9 mouse cellular contexts compared by ENCODE assay signal in the genomic region with DNA sequence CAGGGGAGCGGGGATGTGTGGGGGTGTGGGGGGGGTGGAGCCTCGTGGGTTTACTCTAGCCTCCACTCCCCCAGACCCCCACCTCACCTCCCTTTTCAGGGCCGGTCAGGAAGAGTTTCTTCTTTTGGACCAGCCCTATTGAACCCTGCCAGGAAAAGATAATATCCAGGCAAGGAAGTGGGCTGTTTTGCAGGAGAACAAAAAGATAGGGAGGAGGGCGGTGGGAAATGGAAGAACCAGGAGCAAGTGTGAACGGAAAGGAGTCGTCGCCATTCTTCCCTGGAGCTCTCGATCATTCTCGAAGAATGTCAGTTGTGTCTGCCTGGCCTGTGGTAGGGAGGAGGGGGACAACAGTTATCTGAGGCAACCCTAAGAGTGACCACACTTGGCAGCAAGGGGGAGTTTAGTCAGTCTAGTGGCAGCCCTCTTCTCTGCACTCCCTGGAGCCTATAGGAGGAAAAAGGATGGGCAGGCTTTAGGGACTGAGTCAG. TPM values are rescaled to one million over a fixed set of nuclear protein-coding genes. Genes with fewer than 3 reads are reported as not detected.
A peak's percentile ranks its signal among the peaks of the same experiment; 100 is the strongest.
DNase-seq lines count a peak whose midpoint lies in the region; ATAC-seq and TF ChIP-seq lines count a peak whose summit lies in the region.
"Had no signal": no experiment of that assay in that cellular context is flagged by ENCODE, and none has a peak within 500 bp of the region (broad histone marks: within the 10 kb centered on the region; RNA-seq: fewer than 3 reads in every experiment).

No protein-coding gene starts in this region.

- H3K27me3 ChIP-seq in forebrain, embryonic 11.5 days (ENCODE audit: control insufficient read depth, insufficient read depth, low read length), result no peaks in the 10 kb centered on the region
- no peaks in the 10 kb centered on the region for H3K27me3 ChIP-seq in hindbrain, postnatal 0 days (ENCODE audit: insufficient read depth, low read length)
- no peaks in the 10 kb centered on the region for H3K27me3 ChIP-seq in stomach, postnatal 0 days (ENCODE audit: control insufficient read depth, insufficient read depth, low read length)

- DNase-seq in NIH3T3 (ENCODE audit: low read depth) (peak; percentile 56), adipocyte (ENCODE audit: low spot score) (no peak)
- DNase-seq in forebrain, embryonic 11.5 days (ENCODE audit: low spot score), result no peak
- DNase-seq in hindbrain, postnatal 0 days (ENCODE audit: low spot score), result no peak
- no peak for DNase-seq in lung, adult 2 months
- no peak for DNase-seq in stomach, postnatal 0 days (ENCODE audit: low spot score)
- DNase-seq in cerebellum, adult 18-20 months, result no peak
- DNase-seq in right cerebral cortex, postnatal 25 days, result no peak

- H3K4me1 ChIP-seq in forebrain, embryonic 11.5 days (replicated peaks; ENCODE audit: control insufficient read depth, insufficient read depth, low read length), result peaks cover 67% of the 10 kb centered on the region
- H3K4me1 ChIP-seq in hindbrain, postnatal 0 days (ENCODE audit: insufficient read depth, low read length), result peaks cover 60% of the 10 kb centered on the region
- peaks cover 35% of the 10 kb centered on the region for H3K4me1 ChIP-seq in lung, adult 2 months (ENCODE audit: control insufficient read depth, insufficient read depth, low read length)
- H3K4me1 ChIP-seq in stomach, postnatal 0 days (replicated peaks; ENCODE audit: control insufficient read depth, insufficient read depth), result peaks cover 15% of the 10 kb centered on the region

- H3K9ac ChIP-seq in forebrain, embryonic 11.5 days (ENCODE audit: low read length), result peak overlapping the region; percentile 43
- H3K9ac ChIP-seq in hindbrain, postnatal 0 days (replicated peaks; ENCODE audit: low read length), result peak overlapping the region; percentile 38; the same call in 1 of the 2 replicates
- H3K9ac ChIP-seq in stomach, postnatal 0 days (ENCODE audit: low read length), result peak overlapping the region; percentile 23

- peaks cover 23% of the 10 kb centered on the region; the same call in 1 of the 2 replicates for H3K36me3 ChIP-seq in forebrain, embryonic 11.5 days (ENCODE audit: control insufficient read depth, insufficient read depth, low read length)
- peaks cover 30% of the 10 kb centered on the region for H3K36me3 ChIP-seq in hindbrain, postnatal 0 days (ENCODE audit: insufficient read depth, low read length)
- H3K36me3 ChIP-seq in stomach, postnatal 0 days (ENCODE audit: control insufficient read depth, insufficient read depth, low read length), result peaks cover 45% of the 10 kb centered on the region

- H3K4me3 ChIP-seq in forebrain, embryonic 11.5 days (ENCODE audit: low read depth, low read length), result peak overlapping the region; percentile 80
- H3K4me3 ChIP-seq in hindbrain, postnatal 0 days (ENCODE audit: low read length), result peak overlapping the region; percentile 89
- peak overlapping the region; percentile 11 for H3K4me3 ChIP-seq in lung, adult 2 months (replicated peaks; ENCODE audit: extremely low read depth, low read depth, low read length)
- peak overlapping the region; percentile 83; the same call in 1 of the 2 replicates for H3K4me3 ChIP-seq in stomach, postnatal 0 days (ENCODE audit: low read depth, low read length)

- TF ChIP-seq POLR2A in lung, adult 2 months (IDR thresholded peaks at IDR 0.05; ENCODE audit: borderline replicate concordance, extremely low read depth, low read depth, low read length), result no peak

- WGBS in forebrain, embryonic 11.5 days, result 45% methylated on average over 9 of the region's 9 CpGs
- 17% methylated on average over 9 of the region's 9 CpGs for WGBS in hindbrain, postnatal 0 days
- WGBS in lung, adult 2 months, result 21% methylated on average over 9 of the region's 9 CpGs
- 52% methylated on average over 9 of the region's 9 CpGs for WGBS in stomach, postnatal 0 days

- H3K27ac ChIP-seq in forebrain, embryonic 11.5 days (ENCODE audit: low read depth, low read length), result peak overlapping the region; percentile 41
- no peak overlapping the region for H3K27ac ChIP-seq in hindbrain, postnatal 0 days
- peak overlapping the region; percentile 45; the same call in 1 of the 2 replicates for H3K27ac ChIP-seq in stomach, postnatal 0 days (replicated peaks)
- H3K27ac ChIP-seq: macrophage had no signal

- no peak for ATAC-seq in forebrain, embryonic 11.5 days (replicated peaks; ENCODE audit: low FRiP score)
- ATAC-seq in hindbrain, postnatal 0 days, result no peak
- no peak for ATAC-seq in stomach, postnatal 0 days (ENCODE audit: low FRiP score, low TSS enrichment)

- peak; percentile 36 for TF ChIP-seq CTCF in hindbrain, postnatal 0 days (IDR thresholded peaks at IDR 0.05; ENCODE audit: low read depth)
- no peak for TF ChIP-seq CTCF in lung, adult 2 months (IDR thresholded peaks at IDR 0.05; ENCODE audit: insufficient read depth, low read length)
- TF ChIP-seq CTCF in stomach, postnatal 0 days (IDR thresholded peaks at IDR 0.05; ENCODE audit: low read depth), result peak; percentile 31; the same call in 1 of the 2 replicates

- H3K9me3 ChIP-seq in forebrain, embryonic 11.5 days (ENCODE audit: control insufficient read depth, low read length), result no peaks in the 10 kb centered on the region
- H3K9me3 ChIP-seq in hindbrain, postnatal 0 days (ENCODE audit: low read length), result no peaks in the 10 kb centered on the region
- no peaks in the 10 kb centered on the region for H3K9me3 ChIP-seq in stomach, postnatal 0 days (ENCODE audit: control insufficient read depth, low read length)

- TF ChIP-seq EP300 in stomach, postnatal 0 days (optimal IDR thresholded peaks at IDR 0.05), result no peak

- H3K4me2 ChIP-seq in forebrain, embryonic 11.5 days (ENCODE audit: low read depth, low read length, severe bottlenecking), result peak overlapping the region; percentile 89
- peak overlapping the region; percentile 93 for H3K4me2 ChIP-seq in hindbrain, postnatal 0 days (ENCODE audit: low read depth, low read length)
- H3K4me2 ChIP-seq in stomach, postnatal 0 days (replicated peaks; ENCODE audit: low read depth), result peak overlapping the region; percentile 87

RNA-seq across cellular contexts. Expression of gene Amotl2, which starts 5.6 kb away (rescaled TPM):
- polyA plus RNA-seq in forebrain, embryonic 11.5 days (2014; fragmentation: Nextera tagmentation; extraction: Ambion mirVana), result 72.4 and 73.4 TPM in 2 replicates
- 116 and 162 TPM in 2 replicates for total RNA-seq in hindbrain, postnatal 0 days (2014; rRNA removed)
- polyA plus RNA-seq in hindbrain, postnatal 0 days (2015; fragmentation: Nextera tagmentation; extraction: Ambion mirVana), result 27.3 and 31.0 TPM in 2 replicates
- polyA plus RNA-seq in lung, adult 2 months (2012; rRNA removed), result 82.6 and 101 TPM in 2 replicates
- polyA plus RNA-seq in stomach, postnatal 0 days (2015; fragmentation: Nextera tagmentation; extraction: Ambion mirVana), result 18.6 and 22.7 TPM in 2 replicates

Comparison
In these comparisons a context has a peak if more than half of its experiments do, and no peak if none do; other contexts are left out.
1. H3K4me3 ChIP-seq: peak in every context shown above with its lines; median percentile 89 in hindbrain, postnatal 0 days; 83 in stomach, postnatal 0 days; 80 in forebrain, embryonic 11.5 days; 11 in lung, adult 2 months.